Mouse (Mus musculus): ENCODE results near the gene Anxa9.
"Not testable (repeated sequence)": the region's sequence is repeated elsewhere in the genome, so short reads cannot be mapped to it uniquely, and the experiment has no call there.

The Anxa9 gene

DNA sequence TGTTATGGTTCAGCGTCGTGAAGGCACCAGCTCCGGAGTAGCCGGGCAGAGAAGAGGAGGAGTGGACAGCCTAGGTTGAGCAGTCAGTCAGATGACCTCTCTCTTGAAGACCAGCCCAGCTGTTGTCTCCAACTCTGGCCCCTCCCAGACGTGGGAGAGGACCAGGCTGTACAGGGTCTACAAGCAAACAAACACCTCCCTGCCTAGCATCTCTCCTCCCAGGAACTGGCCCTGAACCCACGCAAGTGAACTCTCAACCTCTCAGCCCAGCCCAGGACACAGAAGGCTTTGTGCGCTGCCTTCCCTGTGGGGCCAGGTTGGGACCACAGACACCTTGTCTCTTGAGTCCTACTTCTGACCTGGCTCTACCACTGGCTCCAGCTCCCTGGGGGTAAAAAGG lies at the start of gene Anxa9:
Gene Anxa9, minus strand, starts transcription at position 77 of the 400 bp plus-strand sequence.
- no peak for DNase-seq

DNA sequence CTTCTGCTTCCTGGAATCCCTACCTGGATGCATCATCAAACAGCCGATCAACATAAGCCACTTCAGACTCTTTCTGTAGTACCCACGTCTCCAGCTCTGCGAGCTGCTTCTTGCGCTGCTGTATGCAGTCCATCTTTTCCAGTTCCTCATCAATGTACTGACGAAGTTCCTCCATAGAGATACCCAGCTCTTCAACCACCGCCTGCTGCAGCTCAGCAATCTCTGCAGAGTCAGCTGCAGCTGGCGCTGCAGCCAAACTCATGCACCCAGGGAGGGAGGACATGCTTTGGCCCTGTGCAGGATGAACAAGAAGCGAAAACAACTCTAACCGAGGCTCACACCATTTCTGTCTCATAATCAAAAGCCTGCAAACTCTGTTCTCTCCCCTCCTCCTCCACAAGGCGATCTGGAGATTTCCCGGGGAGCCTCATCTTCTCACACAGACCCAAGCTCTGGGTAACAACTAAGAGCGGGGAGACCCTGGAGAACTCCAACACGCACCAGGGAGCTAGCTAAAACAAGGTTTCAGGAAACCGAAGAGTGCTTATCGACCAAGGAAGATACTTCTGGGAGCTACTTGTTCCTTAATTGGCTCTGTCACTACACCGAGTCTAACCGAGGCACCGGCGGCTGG lies 49.1 kb upstream of the Anxa9 start:
- not testable (repeated sequence) for DNase-seq

DNA sequence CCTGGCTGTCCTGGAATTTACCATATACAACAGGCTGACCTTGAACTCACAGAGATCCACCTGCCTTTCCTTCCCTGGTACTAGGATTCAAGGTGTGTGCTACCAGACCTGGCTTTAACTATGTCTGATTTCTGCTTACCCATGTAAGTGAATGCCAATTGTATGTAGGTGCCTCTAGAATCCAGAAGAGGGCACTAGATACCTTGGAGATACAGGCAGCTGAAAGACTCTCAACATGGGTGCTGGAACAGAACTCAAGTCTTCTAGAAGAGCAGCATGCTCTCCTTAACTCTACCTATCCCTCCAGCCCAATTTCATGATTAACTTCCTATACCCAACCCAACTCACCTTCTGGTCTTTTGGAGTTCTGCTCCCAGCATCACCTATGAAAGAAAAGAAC lies 42.5 kb upstream of the Anxa9 start:
- DNase-seq: peak; percentile 70

DNA sequence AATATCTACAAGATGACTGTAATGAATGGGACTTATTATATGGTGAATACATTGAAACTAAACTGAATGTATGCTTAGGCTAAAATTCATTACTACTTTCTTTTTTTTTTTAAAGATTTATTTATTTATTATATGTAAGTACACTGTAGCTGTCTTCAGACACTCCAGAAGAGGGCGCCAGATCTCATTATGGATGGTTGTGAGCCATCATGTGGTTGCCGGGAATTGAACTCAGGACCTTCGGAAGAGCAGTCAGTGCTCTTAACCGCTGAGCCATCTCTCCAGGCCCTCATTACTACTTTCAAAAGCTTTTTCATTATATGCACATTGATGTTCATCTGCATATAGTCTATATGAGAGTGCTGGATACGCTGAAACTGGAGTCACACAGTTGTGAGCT lies 41.4 kb upstream of the Anxa9 start:
- not testable (repeated sequence) for DNase-seq

DNA sequence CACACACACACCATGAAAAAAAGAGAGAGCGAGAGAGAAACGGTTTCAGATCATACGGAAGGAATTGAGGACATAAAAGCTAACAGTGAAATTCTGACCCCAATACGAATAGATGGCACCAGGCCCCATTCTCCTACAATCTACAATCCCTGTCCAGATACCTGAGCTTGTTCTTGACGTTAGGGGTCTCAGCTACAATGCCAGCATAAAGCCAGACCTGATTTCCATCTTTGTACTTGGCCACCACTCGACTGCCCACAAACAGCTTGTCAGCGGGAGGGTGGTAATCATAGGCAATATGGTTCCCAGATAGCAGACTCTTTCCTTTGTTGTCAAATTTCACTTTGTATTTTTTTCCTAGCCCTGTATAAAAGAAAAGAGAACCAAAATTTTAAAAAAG lies 39.5 kb upstream of the Anxa9 start:
- no peak for DNase-seq

DNA sequence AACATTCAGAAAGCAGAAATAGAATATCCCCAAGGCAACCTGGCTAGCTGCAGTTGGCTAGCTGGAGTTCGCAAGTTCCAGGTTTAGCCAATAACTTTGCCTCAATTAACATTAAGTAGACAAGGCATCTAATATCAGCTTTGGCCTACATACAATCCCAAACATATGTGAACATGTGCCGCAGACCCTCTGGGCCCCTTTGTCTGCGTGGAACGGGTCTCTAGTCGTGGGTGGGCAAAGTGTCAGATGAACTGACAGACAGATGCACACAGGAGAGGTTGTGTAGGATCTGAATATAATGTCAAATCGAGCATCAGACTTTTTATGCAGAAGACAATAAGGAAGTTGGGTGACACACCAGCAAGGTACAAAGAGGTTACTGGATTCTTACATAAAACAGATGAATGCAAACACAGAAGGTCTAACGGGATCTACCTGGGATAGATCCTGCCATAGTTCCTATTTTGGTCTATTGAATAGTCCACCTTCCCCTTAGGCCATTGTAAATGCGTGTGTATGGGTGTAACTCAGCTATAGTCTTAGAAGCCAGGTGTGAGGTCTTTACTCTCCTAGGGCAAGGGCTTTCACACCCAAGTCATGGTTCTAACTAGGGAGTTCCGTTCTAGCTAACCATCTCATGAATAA lies 36.5 kb upstream of the Anxa9 start:
- DNase-seq: not testable (repeated sequence)

DNA sequence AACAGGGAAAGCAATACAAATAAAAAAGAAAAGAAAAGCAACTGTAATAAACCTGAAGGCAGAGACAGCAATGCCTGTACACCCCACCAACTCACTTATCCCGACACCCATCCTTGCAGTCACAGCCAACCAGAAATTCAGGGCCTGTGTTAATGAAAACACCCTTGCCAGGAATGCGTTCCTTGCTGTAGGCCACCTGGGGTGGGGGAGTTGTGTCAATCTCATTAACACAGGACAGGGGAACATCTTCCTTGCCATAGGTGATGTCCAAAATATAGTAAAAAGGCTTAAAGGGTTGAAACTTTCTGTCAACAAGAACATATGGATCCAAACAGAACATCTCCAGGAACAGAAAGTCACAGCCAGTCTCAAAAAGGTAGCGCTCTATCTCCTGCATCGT lies 31.3 kb upstream of the Anxa9 start:
- DNase-seq: no peak

DNA sequence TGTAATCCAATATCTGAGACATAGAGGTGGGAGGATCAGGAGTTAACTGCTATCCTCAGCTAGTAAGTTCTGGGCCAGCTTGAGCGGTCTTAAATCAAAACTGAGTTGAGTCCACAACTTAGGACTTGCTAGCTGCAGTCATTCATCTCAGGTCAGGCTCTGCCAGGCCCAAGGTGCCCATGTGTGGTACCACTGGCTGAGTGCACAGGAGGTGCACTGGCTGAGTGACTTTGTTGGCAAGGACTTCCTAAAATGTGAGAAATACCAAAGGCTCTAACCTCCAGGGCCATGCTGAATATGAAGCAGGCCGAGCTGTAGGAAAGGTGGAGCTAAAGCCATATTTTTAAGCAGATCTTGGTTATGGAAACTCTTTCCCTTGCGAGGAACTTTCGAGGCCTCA lies 30.4 kb upstream of the Anxa9 start:
- no peak for DNase-seq

DNA sequence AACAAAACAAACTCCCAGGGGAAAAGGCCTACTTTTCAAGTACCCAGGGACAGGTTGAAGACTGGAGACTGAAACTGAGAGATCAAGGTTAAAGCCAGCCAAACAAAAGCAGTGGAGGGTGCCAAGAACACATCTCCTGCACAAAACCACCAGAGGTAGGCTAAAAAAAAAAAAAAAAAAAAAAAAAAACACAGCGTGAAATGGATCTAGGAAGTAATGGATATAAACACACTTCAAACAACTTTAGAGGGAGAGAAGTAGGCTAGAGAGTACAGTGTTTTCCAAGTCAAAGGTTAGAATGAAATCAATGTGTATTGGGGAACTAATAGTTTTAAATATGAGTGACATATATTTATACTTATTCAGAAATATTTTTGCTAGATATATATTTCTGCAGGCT lies 24.6 kb upstream of the Anxa9 start:
- no peak for DNase-seq

DNA sequence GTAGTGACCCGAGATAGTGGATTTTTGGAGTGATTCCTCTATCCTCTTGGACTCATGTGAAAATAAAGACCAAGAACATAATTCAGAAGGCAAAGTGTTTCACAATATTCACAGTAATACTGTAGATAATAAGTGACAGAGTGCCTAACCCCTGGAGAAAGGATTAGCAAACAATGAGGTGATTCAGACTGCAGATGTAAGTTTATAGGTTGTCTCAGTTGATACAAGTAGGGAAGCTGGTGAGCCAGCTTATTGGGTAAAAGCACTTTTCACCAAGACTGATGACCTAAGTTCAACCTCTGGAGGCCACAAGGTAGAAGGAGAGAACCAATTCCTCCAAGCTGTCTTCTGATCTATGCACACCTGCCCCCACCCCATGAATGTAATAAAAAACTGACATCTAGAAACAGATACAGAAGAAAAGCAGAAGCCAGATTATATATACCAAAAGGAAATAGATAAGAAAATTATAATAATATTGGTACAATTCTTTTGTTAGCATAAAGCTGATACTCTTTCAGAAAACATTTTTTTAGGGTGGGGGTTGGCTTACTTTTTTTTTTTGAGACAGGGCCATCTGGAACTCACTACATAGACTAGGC lies 21.9 kb upstream of the Anxa9 start:
- no peak for DNase-seq

DNA sequence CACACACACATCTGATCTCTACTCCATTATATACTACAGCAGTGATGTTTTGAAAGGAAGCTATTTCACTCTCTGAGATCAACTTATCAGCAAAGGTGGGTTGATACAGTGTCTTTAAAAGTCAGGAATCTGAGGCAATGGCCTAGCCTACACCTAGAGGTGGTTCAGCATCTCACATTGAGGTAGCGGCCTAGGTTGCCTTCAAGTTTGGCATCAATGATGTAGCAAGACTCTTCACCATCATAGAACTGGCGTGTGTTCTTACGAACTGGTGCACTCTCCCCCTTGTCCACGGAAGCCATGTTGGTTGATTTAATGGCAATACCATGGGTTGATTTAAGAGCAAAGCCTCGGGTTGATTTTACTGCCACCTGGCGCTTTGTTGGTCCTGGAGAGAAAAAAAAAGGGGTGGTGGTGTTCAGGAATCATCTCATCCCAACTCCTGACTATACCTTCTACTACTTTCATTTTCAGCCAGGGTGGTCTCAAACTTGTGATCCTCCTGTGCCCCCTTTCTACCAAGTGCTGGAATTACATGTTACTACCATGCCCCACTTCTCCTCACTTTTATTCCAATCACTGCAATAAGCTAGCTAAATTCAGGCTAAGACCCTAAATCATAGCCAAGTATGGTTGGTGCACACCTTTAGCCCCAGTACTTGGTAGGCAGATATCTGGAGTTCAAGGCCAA lies 17.6 kb upstream of the Anxa9 start:
- no peak for DNase-seq

DNA sequence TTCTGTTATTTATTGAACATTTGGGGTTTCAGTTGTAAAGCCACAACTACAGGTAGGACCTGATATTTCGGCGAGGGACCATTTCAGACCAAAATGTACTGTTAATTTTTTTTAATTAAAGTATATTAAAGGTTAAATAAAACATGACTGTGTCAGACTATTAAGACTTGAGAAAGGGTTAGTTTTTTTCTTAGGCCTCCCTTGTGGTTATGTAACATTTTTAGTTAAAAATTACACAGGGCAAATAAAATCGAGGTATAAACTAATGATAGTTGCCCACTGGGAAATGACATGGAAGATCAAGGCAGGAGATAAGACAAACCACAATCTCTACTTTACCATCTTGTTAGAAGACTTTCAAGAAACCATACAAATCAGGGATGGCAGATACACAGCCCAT lies 16.5 kb upstream of the Anxa9 start:
- no peak for DNase-seq

DNA sequence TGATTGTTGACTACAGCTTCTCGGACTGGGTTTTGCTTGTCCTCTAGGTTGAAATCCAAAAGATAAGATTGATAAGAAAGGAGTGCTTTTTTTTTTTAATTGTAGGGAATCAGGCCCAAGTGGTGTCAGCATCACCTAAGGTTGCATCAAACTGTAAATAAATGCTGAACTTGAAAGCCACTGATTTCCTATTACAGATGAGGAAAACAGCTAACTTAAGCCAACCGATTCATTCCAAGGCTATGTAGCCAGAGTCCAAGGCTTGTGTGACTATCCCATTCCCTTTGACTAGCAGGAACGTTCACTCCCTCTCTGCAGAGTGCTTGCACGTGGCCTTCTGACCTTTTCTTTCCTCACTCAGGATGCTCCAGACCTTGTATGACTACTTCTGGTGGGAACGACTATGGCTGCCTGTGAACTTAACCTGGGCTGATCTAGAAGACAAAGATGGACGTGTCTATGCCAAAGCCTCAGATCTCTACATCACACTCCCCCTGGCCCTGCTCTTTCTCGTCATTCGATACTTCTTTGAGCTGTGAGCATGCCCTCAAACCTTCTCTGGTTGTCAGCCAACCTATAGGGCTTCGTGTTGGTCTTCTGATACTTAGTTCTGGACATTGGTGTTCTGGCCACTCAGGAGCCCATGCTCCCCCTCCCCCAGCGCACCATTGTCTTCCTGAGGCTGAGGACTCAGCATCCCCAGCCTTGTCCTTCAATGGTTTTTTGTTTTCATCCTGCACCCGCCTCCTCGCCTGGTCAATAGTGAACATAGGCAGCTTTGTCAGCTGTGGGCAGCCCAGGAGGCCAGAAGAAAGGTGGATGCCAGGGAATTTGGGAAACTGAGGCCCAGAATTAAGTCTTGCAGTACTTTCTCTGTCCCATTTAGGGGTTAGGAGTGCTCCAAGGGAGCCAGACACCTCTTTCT lies 13.0 kb upstream of the Anxa9 start:
- DNase-seq: no peak

DNA sequence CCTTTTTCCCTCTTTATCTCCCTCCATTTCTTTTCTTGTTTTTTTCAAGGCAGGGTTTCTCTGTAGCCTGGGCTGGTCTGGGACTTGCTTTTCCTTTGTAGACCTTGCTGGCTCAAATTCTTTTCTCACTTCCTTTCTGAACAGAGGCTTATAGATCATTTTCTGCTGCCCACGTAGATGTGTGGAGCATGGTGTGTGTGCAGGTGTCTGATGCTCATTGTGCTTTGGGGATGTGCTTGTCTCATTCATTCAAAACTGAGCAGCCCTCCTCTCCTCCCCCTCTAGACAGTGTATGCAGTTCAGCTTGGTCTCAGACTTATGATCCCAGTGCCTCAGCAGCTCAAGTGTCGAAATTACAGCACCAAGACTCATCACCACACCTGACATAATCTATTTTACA lies 12.1 kb upstream of the Anxa9 start:
- no peak for DNase-seq

DNA sequence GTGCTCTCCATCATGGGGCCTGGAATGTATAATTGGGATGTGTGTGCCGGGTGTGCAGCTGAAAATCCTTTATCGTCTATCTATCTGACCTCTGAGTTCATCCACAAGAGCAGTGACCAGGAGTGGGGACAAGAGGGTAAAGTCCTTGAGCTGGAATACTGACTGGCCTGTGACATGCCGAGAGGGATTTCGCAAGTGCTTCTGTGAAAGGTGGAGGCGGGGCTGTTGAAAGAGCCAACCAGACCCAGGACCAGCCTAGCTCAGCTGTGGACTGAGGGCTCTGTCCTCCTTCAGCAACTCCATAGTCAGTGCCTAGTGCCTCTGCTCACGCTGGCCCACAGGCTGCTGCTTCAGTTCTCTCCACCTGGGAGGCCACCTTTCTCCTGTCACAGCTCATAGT lies 11.6 kb upstream of the Anxa9 start:
- peak; percentile 94 for DNase-seq

DNA sequence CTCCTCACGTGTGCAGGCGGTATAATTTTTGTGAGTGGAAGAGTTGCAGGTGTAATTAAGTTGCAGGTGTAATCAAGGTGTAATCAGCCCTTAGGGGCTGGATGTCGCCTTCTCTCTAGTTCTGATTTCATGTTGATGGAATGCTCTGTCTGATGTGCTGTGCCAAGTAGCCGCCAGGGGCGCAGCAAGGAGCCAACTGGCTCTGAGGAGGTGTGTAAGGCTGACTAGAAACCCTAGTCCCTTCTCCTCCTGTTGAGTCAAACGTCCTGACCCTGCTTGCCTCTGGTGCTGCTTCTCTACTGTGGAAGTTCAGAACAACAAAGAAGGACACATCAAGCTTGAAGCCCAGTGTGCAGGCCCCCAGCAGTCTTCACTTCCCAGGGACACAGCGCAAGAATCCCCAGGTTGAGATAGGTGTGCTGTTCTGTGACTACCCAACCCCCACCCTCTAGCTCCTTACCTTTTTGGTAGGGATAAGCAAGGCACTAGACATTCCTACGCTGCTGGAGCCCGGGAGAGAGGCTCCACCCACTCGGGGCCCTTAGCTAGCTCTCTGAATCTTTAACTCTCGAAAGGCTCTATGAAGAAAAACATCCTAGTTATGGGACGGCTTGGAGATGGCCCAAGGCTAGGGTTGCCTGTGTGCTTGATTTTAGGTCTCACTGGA lies 10.6 kb upstream of the Anxa9 start:
- peak; percentile 91 for DNase-seq

DNA sequence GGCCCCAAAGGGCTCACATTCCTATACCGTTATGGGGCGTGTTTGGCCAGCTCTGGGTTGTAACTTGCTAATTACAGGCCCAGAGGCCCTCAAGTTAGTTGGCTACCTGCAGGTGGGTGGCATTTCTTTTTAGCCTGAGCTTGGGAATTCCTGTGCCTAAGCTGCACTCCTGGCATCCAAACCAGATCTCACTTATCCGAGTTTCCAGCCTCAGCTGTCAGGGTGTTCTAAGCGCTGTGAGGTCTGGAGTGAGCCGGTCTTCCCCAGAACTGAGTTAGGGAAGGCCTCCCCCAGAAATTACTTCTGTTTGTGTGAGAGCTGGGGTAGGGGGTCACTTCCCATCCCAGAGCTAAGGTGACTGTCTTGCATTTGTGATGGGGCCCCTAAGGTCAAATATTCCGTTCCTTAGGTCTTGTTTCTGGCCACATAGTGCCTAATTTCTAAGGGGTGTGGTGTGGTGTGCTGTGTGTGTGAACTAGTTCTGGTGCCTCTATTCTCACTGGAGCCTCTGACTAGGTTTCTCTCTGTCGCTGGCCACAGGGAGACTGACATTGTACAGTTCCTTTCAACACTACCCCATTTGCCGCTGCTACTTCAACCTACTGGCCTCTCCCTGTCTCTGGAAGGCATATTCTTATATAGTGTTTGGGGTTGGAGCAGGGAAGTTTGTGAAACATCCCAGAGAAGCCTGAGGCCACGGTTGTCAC lies 9.0 kb upstream of the Anxa9 start:
- no peak for DNase-seq

DNA sequence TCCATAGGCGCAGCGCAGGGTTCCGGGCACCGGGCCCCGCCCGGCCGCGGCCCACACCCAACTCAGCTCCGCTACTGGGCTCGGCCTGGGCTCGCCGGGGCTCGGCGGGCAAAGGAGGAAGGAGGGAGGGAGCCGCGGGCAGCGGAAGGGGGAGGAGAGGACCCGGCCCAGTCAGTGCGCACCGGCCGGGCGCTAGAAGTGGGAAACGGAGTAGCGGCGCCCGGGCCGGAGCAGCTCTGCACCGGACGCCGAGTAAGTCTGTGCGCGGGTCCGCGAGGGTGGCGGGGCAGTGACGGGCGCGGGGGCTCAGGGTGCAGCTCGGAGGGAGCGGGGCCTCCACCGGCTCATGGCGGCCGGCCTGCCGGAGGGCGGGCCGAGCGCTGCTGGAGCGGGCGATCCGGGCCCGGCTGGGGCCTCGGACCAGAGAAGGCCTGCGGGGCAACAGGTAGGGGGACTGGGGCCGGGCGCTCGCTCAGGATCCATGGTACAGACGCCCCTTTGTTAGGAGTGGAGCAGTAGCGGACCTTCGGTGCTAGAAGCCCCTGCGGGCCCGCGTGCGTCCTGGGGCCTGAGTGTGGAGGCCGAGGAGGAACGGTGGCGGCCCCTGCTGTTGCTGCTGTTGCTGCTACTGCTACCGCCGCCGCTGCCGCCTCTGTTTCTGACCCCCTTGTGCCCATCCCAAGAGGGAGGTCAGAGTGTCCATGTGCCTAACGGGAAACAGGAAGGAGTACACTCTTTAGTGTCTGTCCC lies 8.3 kb upstream of the Anxa9 start:
- DNase-seq: peak; percentile 94

DNA sequence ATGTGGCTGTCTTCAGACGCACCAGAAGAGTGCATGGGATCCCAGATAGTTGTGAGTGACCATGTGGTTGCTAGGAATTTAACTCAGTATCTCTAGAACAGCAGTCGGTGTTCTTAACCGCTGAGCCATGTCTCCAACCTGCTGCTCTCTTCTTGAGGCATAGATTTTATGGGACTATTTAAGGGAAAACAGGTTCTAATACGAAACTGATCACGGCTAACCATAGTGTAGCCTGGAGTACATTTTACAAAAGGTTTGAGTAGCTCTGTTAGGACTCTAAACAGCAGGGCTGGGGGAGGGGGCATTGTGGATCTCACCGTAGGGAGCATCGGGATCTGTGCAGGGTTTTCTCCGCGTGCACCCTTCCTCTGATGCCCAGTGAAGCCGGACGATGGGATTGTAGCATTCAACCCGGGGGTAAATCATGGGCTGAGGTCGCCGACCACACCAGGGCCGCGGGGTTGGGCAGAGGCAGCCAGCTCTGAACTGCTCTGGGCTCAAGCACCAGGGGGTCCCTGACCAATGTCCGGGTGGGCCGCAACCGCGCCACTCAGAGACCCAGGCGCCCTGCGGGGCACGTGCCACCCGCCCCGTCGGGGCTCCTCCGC lies 7.6 kb upstream of the Anxa9 start, which contains the start of gene Cers2:
Gene Cers2, plus strand, starts transcription at position 306 of the 608 bp plus-strand sequence.
- no peak for DNase-seq

DNA sequence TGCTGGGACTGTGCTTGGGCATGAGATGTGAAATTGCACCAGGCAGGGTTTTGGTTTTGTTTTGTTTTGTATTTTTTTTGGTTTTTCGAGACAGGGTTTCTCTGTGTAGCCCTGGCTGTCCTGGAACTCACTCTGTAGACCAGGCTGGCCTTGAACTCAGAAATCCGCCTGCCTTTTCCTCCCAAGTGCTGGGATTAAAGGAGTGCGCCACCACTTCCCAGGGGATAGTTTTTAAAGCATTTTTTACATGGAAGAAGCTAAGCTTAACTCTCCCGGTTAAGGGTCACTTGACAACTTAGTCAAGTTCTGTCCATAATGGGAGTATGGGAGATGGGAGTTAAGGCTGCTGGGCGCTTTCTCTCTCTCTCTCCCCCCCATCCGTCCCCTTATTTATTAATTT lies 7.1 kb upstream of the Anxa9 start:
- no peak for DNase-seq
